Mouse (Mus musculus) heart, embryonic 16.5 days (tissue): ENCODE measurements around the gene Ttc3. TPM values are rescaled to one million over a fixed set of nuclear protein-coding genes. Genes with fewer than 3 reads are reported as not detected.
A peak's percentile ranks its signal among the peaks of the same experiment; 100 is the strongest.

ENCODE experiments used
- ATAC-seq: fragments of 200-750 bp; cut with Nextera tagmentation; replicated peaks from 2 replicates; pipeline ENCODE4 v1.8.0; 2017; ENCODE audit warnings: moderate number of reproducible peaks; ENCODE audit not compliant: insufficient read depth, low FRiP score; ENCODE audit errors: extremely low read depth
- H3K27ac ChIP-seq: fragments of 300-500 bp; sonication (generic); 2 replicates; pipeline ENCODE4 v1.5.1; 2014; ENCODE audit warnings: mild to moderate bottlenecking, low read length, control low read depth, moderate library complexity
- H3K27me3 ChIP-seq: fragments of 300-500 bp; sonication (generic); 2 replicates; pipeline ENCODE4 v1.6.1; 2014; ENCODE audit warnings: low read length, mixed read lengths; ENCODE audit not compliant: control insufficient read depth, insufficient read depth
- H3K36me3 ChIP-seq: fragments of 300-500 bp; sonication (generic); 2 replicates; pipeline ENCODE4 v1.6.1; 2014; ENCODE audit not compliant: control insufficient read depth, insufficient read depth
- H3K4me1 ChIP-seq: fragments of 300-500 bp; sonication (generic); 2 replicates; pipeline ENCODE4 v1.6.1; 2014; ENCODE audit warnings: low read length, mixed read lengths; ENCODE audit not compliant: control insufficient read depth, insufficient read depth
- H3K4me2 ChIP-seq: fragments of 300-500 bp; sonication (generic); 2 replicates; pipeline ENCODE4 v1.6.1; 2014; ENCODE audit warnings: low read depth, mild to moderate bottlenecking, control low read depth, low read length
- H3K4me3 ChIP-seq: fragments of 300-500 bp; sonication (generic); 2 replicates; pipeline ENCODE4 v1.5.1; 2014; ENCODE audit warnings: mild to moderate bottlenecking, control low read depth, low read length
- H3K9ac ChIP-seq: fragments of 300-500 bp; sonication (generic); 2 replicates; pipeline ENCODE4 v1.6.1; 2014; ENCODE audit warnings: low read length, control low read depth
- H3K9me3 ChIP-seq: fragments of 300-500 bp; sonication (generic); replicated peaks from 2 replicates; pipeline ENCODE4 v1.6.1; 2016; ENCODE audit warnings: low read length; ENCODE audit not compliant: control insufficient read depth
- WGBS: fragments of 180-500 bp; shearing (Covaris S2); extraction: QIAGEN DNeasy Blood & Tissue Kit; methylation state at CpG from one replicate; pipeline ENCODE4 v1.1.7; 2014; 5-methylcytosine and 5-hydroxymethylcytosine counted together
- polyA plus RNA-seq: library from polyadenylated mRNA; unstranded; fragments of >200 nt; fragmentation: Nextera tagmentation; extraction: Ambion mirVana; gene quantifications from 2 replicates; pipeline ENCODE4 v1.2.1, GENCODE M21; 2015

Ttc3 gene
- polyA plus RNA-seq, 1 experiment from 2014 or later: 148 TPM

GRCm38 (mm10) chr16:94497911-94498310, 127.5 kb downstream of the Ttc3 start:
- H3K4me1 ChIP-seq: peaks cover 5% of the 10 kb centered on the region
- no peaks in the 10 kb centered on the region for H3K27me3 ChIP-seq
- peaks cover 33% of the 10 kb centered on the region for H3K36me3 ChIP-seq
- H3K4me2 ChIP-seq: no peak overlapping the region
- ATAC-seq: 0 out of 2 replicates have a peak, but pooled peaks have one; percentile 32
- peak overlapping the region; percentile 41; the same call in 1 of the 2 replicates for H3K27ac ChIP-seq
- H3K9ac ChIP-seq: no peak overlapping the region
- no peak overlapping the region for H3K4me3 ChIP-seq
- H3K9me3 ChIP-seq: no peaks in the 10 kb centered on the region
- WGBS: 60% methylated on average over 5 of the region's 5 CpGs

GRCm38 (mm10) chr16:94504192-94504591, 133.8 kb downstream of the Ttc3 start:
- Histone ChIP-seq H3K4me2 (no peak overlapping the region), H3K9ac (no peak overlapping the region), H3K9me3 (no peaks in the 10 kb centered on the region), H3K36me3 (peaks cover 45% of the 10 kb centered on the region), H3K27me3 (no peaks in the 10 kb centered on the region), H3K27ac (no peak overlapping the region), H3K4me3 (no peak overlapping the region), H3K4me1 (no peaks in the 10 kb centered on the region)
- ATAC-seq: no peak
- 88% methylated on average over 5 of the region's 5 CpGs for WGBS

DNA sequence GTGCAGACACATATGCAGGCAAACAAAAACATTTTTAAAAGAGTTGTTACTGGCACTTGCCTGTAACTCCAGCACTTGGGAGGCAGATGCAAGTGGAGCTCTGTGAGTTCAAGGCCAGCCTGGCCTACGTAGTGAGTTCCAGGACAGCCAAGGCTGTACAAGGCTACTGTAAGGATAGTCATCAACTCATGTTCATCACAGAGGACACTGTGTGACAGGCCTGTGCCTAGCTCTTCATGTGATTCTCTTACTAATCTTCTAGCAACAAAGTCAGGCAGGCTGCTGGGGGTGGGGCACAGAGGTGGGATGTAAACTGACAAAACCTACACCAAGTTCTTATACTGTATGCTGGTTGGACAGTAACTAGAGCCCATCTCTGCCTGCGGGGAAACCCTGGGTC, 136.7 kb downstream of the Ttc3 start:
- Histone ChIP-seq H3K36me3 (peaks cover 49% of the 10 kb centered on the region), H3K4me1 (no peaks in the 10 kb centered on the region), H3K4me2 (no peak overlapping the region), H3K9me3 (no peaks in the 10 kb centered on the region), H3K4me3 (no peak overlapping the region), H3K27me3 (no peaks in the 10 kb centered on the region), H3K9ac (no peak overlapping the region), H3K27ac (no peak overlapping the region)
- WGBS: 87% methylated on average over 2 of the region's 2 CpGs
- ATAC-seq: no peak

DNA sequence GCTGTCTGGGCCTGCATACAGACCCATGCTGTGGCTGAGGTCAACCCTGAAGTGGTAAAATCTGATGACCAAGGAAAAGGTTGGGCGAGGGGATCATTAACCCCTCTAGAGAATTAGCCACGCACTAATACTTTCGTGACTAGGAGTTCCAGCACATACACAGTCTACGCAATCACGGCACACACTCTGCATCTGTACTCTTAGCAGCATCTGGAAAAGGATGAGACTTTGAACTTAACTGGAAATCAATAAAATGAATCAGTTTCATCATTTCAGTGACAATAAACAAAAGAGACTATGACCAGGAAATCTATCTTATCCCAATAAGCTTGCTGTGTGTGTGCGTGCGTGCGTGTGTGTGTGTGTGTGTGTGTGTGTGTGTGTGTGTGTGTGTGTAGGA, 138.4 kb downstream of the Ttc3 start:
- 94% methylated on average over 8 of the region's 8 CpGs for WGBS
- no peak overlapping the region for H3K4me3 ChIP-seq
- peaks cover 52% of the 10 kb centered on the region for H3K36me3 ChIP-seq
- no peak overlapping the region for H3K27ac ChIP-seq
- H3K4me2 ChIP-seq: no peak overlapping the region
- no peak for ATAC-seq
- H3K27me3 ChIP-seq: no peaks in the 10 kb centered on the region
- no peak overlapping the region for H3K9ac ChIP-seq
- no peaks in the 10 kb centered on the region for H3K4me1 ChIP-seq
- no peaks in the 10 kb centered on the region for H3K9me3 ChIP-seq

DNA sequence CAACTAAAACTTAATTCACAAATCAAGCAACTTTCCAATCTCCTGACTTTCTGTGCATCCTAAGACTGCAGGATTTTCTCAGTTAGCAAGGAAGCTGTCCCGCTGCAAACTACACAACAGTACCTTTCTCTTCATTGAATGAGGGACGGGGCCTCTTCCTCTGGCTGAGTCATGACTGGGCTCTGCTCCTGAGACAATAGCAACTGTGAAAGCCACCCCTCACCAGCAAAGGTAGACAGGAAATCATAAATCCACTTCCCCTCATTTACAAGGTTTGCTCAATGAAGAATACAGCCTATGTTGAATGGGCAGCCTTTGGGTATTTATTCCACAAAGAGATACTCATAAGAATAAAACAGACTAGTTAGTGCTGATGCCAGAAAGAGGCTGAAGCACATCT, 139.6 kb downstream of the Ttc3 start:
- no peak overlapping the region for H3K9ac ChIP-seq
- 73% methylated on average over 2 of the region's 2 CpGs for WGBS
- no peaks in the 10 kb centered on the region for H3K4me1 ChIP-seq
- H3K4me3 ChIP-seq: no peak overlapping the region
- ATAC-seq: no peak
- H3K4me2 ChIP-seq: no peak overlapping the region
- peaks cover 42% of the 10 kb centered on the region for H3K36me3 ChIP-seq
- no peaks in the 10 kb centered on the region for H3K9me3 ChIP-seq
- no peak overlapping the region for H3K27ac ChIP-seq
- no peaks in the 10 kb centered on the region for H3K27me3 ChIP-seq

DNA sequence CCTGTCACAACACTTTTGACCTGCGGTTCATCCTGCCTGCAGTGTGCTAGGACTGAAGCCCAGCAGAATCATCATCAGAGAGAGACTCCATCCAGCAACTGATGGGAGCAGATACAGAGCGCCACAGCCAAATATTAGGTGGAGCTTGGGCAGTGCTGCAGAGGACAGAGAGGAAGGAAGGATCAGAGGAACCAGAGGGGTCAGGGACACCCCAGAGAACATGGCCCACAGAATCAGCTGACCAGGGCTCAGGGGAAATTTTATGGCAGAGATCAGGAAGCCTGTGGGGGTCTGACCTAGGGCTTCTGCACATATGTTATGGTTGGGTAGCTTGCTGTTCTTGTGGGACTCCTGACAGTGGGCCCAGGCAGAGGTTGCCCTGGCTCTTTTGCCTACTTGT, 147.2 kb downstream of the Ttc3 start:
- Histone ChIP-seq H3K27ac (no peak overlapping the region), H3K36me3 (0 out of 2 replicates have a peak, but pooled peaks cover 5% of the 10 kb centered on the region)
- WGBS: 93% methylated on average over 2 of the region's 2 CpGs

More for the DNA sequence above, 147.2 kb downstream of the Ttc3 start:
- no peaks in the 10 kb centered on the region for H3K27me3 ChIP-seq
- no peak overlapping the region for H3K9ac ChIP-seq
- no peak for ATAC-seq
- H3K4me2 ChIP-seq: no peak overlapping the region
- no peak overlapping the region for H3K4me3 ChIP-seq
- peaks cover 34% of the 10 kb centered on the region for H3K4me1 ChIP-seq
- no peaks in the 10 kb centered on the region for H3K9me3 ChIP-seq

Other genes with a start within 250 kb of the Ttc3 start
- gene Hlcs, start 57.0 kb upstream of the Ttc3 start, polyA plus RNA-seq: 6.8 and 7.1 TPM in 2 replicates
- gene Ripply3, start 42.2 kb upstream of the Ttc3 start, polyA plus RNA-seq: 4.9 TPM in 2 replicates
- 105 and 119 TPM in 2 replicates for gene Pigp, start 1.2 kb downstream of the Ttc3 start, polyA plus RNA-seq
- gene Vps26c, start 156.2 kb downstream of the Ttc3 start, polyA plus RNA-seq: 47.9 and 51.7 TPM in 2 replicates
- gene Dyrk1a, start 199.4 kb downstream of the Ttc3 start, polyA plus RNA-seq: 7.8 and 8.1 TPM in 2 replicates